Mouse (Mus musculus): ENCODE data around the gene Ralgapb.

DNA sequence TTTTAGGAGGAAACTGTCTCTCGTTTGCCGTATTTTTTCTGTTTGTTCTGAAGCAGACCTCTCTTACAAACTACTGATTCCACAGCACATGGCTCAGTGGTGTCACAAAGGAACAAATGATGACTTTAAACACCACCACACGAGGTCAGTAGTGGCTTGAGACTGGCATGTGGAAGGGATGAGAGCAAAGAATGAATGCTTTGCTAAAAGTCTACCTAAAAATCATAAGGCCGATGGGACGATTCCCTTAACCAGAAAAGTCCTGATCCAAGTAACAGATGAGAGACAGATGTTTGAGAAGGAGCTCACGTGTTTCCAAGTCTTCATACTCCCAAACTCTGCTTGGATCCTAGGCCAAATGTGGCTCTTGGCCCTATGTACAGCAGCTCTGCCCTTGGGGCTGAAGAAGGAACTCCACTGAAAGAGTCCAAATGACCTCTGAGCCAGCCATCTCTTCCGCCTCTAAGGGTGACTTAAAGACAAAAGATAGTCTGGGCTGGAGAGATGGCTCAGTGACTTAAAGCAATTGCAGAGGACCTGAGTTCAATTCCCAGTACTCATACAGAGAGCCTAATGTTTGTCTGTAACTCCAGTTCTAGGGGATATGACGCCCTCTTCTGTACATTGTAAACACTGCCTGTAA, 47.8 kb upstream of the Ralgapb start:
- TF ChIP-seq POLR2A (IDR thresholded peaks at IDR 0.05; ENCODE audit: control insufficient read depth, low read depth, low read length) (no peak), CTCF (IDR thresholded peaks at IDR 0.05; ENCODE audit: control insufficient read depth, insufficient read depth, insufficient replicate concordance, low read depth, low read length) (no peak)

All from testis, adult 2 months (tissue).